Comparison of ENCODE assay signal across 23 mouse cellular contexts in genomic region chr1:128767991-128768390, GRCm38 (mm10).
DNase-seq lines count a peak whose midpoint lies in the region; ATAC-seq and TF ChIP-seq lines count a peak whose summit lies in the region.
"Had no signal": no experiment of that assay in that cellular context is flagged by ENCODE, and none has a peak within 500 bp of the region (broad histone marks: within the 10 kb centered on the region; RNA-seq: fewer than 3 reads in every experiment).

No protein-coding gene starts in this region.

- peaks cover 10% of the 10 kb centered on the region; the same call in 1 of the 2 replicates for H3K4me1 ChIP-seq in liver, adult 2 months (ENCODE audit: control insufficient read depth, insufficient read depth, low read length)
- no peaks in the 10 kb centered on the region for H3K4me1 ChIP-seq in liver, embryonic 11.5 days (replicated peaks; ENCODE audit: control insufficient read depth, insufficient read depth, low read length)
- H3K4me1 ChIP-seq: embryonic facial prominence, embryonic 12.5 days; embryonic facial prominence, embryonic 15.5 days; hindbrain, embryonic 12.5 days; hindbrain, embryonic 15.5 days had no signal

- no peak overlapping the region for H3K27ac ChIP-seq in liver, adult 2 months (replicated peaks; ENCODE audit: insufficient read depth, low read depth, low read length)
- H3K27ac ChIP-seq in liver, embryonic 11.5 days (ENCODE audit: low read depth, low read length), result no peak overlapping the region
- H3K27ac ChIP-seq: embryonic facial prominence, embryonic 12.5 days; embryonic facial prominence, embryonic 15.5 days; gastrocnemius, adult 2 months; hindbrain, embryonic 12.5 days; hindbrain, embryonic 15.5 days had no signal

- ATAC-seq in liver, embryonic 11.5 days (replicated peaks; ENCODE audit: low FRiP score), result no peak
- ATAC-seq: activated CD4-positive, CD25-positive, alpha-beta regulatory T cell, adult 4 months; forebrain, embryonic 14.5 days; forebrain, postnatal 0 days had no signal

- no peak overlapping the region for H3K4me2 ChIP-seq in liver, embryonic 11.5 days
- H3K4me2 ChIP-seq: embryonic facial prominence, embryonic 12.5 days; embryonic facial prominence, embryonic 15.5 days; heart, embryonic 11.5 days; hindbrain, embryonic 12.5 days; hindbrain, embryonic 15.5 days had no signal

- whole genome bisulfite sequencing in liver, adult 2 months, result 36% methylated on average over 6 of the region's 6 CpGs
- WGBS in liver, embryonic 11.5 days, result 88% methylated on average over 6 of the region's 6 CpGs

- no peak overlapping the region for H3K4me3 ChIP-seq in liver, adult 2 months (ENCODE audit: insufficient read depth, low read depth, low read length)
- no peak overlapping the region for H3K4me3 ChIP-seq in liver, embryonic 11.5 days (ENCODE audit: low read depth, low read length)
- no peak overlapping the region for H3K4me3 ChIP-seq in C2C12 (ENCODE audit: insufficient read depth, poor library complexity, severe bottlenecking)
- H3K4me3 ChIP-seq: embryonic facial prominence, embryonic 12.5 days; embryonic facial prominence, embryonic 15.5 days; gastrocnemius, adult 2 months; hindbrain, embryonic 12.5 days; hindbrain, embryonic 15.5 days had no signal

- no peaks in the 10 kb centered on the region for H3K27me3 ChIP-seq in liver, adult 2 months (ENCODE audit: control insufficient read depth, insufficient read depth, low read length)
- no peaks in the 10 kb centered on the region for H3K27me3 ChIP-seq in liver, embryonic 11.5 days (replicated peaks; ENCODE audit: control insufficient read depth, insufficient read depth, low read length)
- no peaks in the 10 kb centered on the region for H3K27me3 ChIP-seq in C2C12 (ENCODE audit: control insufficient read depth, insufficient read depth, insufficient read length)
- H3K27me3 ChIP-seq: embryonic facial prominence, embryonic 12.5 days; embryonic facial prominence, embryonic 15.5 days; hindbrain, embryonic 12.5 days; hindbrain, embryonic 15.5 days had no signal

- no peak for TF ChIP-seq POLR2A in liver, adult 2 months (IDR thresholded peaks at IDR 0.05; ENCODE audit: extremely low read depth, insufficient read depth, low read length)

- no peak overlapping the region for H3ac ChIP-seq in C2C12 (ENCODE audit: control insufficient read depth, insufficient read length, low read depth)

- H3K79me2 ChIP-seq in liver, adult 2 months (ENCODE audit: control insufficient read depth, insufficient read depth, low read length), result no peaks in the 10 kb centered on the region
- H3K79me2 ChIP-seq in C2C12 (ENCODE audit: control insufficient read depth, insufficient read depth), result no peaks in the 10 kb centered on the region

- no peaks in the 10 kb centered on the region for H3K36me3 ChIP-seq in liver, adult 2 months (ENCODE audit: control insufficient read depth, insufficient read depth, low read length)
- no peaks in the 10 kb centered on the region for H3K36me3 ChIP-seq in liver, embryonic 11.5 days (ENCODE audit: control insufficient read depth, insufficient read depth, low read length)
- H3K36me3 ChIP-seq in C2C12 (ENCODE audit: control insufficient read depth, insufficient read depth), result no peaks in the 10 kb centered on the region
- H3K36me3 ChIP-seq: embryonic facial prominence, embryonic 12.5 days; embryonic facial prominence, embryonic 15.5 days; hindbrain, embryonic 12.5 days; hindbrain, embryonic 15.5 days had no signal

- DNase-seq in liver, adult 2 months (ENCODE audit: extremely low read depth, low read depth, low spot score), result peak; percentile 49
- DNase-seq in liver, embryonic 11.5 days (ENCODE audit: low spot score), result no peak
- peak; percentile 23 for DNase-seq in 416B (ENCODE audit: low read depth)
- DNase-seq in fibroblast of lung, adult 2 months (ENCODE audit: low read depth), result peak; percentile 0
- no peak for DNase-seq in kidney, postnatal 14 days
- DNase-seq in right cerebral cortex, postnatal 10 days (ENCODE audit: low spot score in 2 of 2), result no peak
- DNase-seq in spleen, postnatal 4 days (ENCODE audit: low spot score in 2 of 2), result no peak
- DNase-seq: adrenal gland, adult 8-10 months; adrenal gland, postnatal 25 days; cerebellum, adult 18-20 months; cerebellum, adult 9-10 months; cerebellum, postnatal 14 days; forebrain, postnatal 0 days; gastrocnemius, adult 2 months; gastrocnemius, postnatal 14 days had no signal

- TF ChIP-seq CTCF in liver, adult 2 months (IDR thresholded peaks at IDR 0.05; ENCODE audit: low read depth, low read length), result no peak
- TF ChIP-seq CTCF in C2C12 (IDR thresholded peaks at IDR 0.05; ENCODE audit: control insufficient read depth, insufficient read depth, insufficient read length), result no peak

- H3K9me3 ChIP-seq in liver, embryonic 11.5 days (ENCODE audit: control insufficient read depth, low read length), result no peaks in the 10 kb centered on the region
- H3K9me3 ChIP-seq: embryonic facial prominence, embryonic 12.5 days; embryonic facial prominence, embryonic 15.5 days; hindbrain, embryonic 12.5 days; hindbrain, embryonic 15.5 days had no signal

- H3K9ac ChIP-seq in liver, adult 2 months (ENCODE audit: low read depth, low read length), result no peak overlapping the region
- H3K9ac ChIP-seq in liver, embryonic 11.5 days (ENCODE audit: low read depth, low read length), result no peak overlapping the region
- H3K9ac ChIP-seq: embryonic facial prominence, embryonic 12.5 days; embryonic facial prominence, embryonic 15.5 days; forebrain, postnatal 0 days; hindbrain, embryonic 12.5 days; hindbrain, embryonic 15.5 days had no signal

- no peaks in the 10 kb centered on the region for H3K79me3 ChIP-seq in C2C12 (ENCODE audit: low read depth)

TF ChIP-seq in C2C12, 6 proteins besides CTCF, POLR2A, EP300 and RAD21:
- TF ChIP-seq MYOD1 (IDR thresholded peaks at IDR 0.05; ENCODE audit: control insufficient read depth, insufficient read length, low read depth) (no peak), CEBPB (IDR thresholded peaks at IDR 0.05; ENCODE audit: low read depth) (peak; percentile 13)
TF ChIP-seq in C2C12: peak in this region for 1.

Comparison
In these comparisons a context has a peak if more than half of its experiments do, and no peak if none do; other contexts are left out.
1. DNase-seq: peak in liver, adult 2 months (single experiment), 416B (single experiment) and fibroblast of lung, adult 2 months (single experiment); none in liver, embryonic 11.5 days (single experiment), kidney, postnatal 14 days (single experiment), right cerebral cortex, postnatal 10 days (0 of 2) and spleen, postnatal 4 days (0 of 2).